Mouse (Mus musculus): ENCODE measurements at regions not wholly inside any gene's neighbourhood (a gene's known extent, or its start where the extent isn't known, plus 50 kb on each side); places are given as distances from the start of the nearest gene placed in this dataset.
"Not testable (repeated sequence)": the region's sequence is repeated elsewhere in the genome, so short reads cannot be mapped to it uniquely, and the experiment has no call there.

DNA sequence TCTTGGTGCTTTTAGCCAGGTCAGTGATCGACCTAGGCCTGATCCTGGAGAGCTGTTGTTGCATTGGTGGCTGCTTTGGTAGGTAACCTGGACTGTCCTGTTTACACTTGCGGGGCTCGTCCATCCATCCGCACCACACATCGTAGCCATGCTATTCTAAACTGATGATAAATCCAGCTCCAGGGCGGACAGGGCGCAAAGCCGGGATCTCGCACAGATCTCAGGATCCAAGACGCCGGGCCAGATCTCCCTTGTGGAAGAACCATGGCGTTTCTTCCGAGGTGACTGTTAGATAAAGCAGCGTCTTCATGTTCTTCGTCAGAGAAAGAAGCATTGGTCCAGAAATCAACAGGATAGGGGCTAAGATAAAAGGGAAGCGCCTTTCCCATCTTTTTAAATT lies 115.6 kb downstream of the Sec16b start:
- intact Hi-C loops (cut with DNase I); DNase-seq: not testable (repeated sequence)

- intact Hi-C loops (cut with DNase I) = no loop called here
- DNase-seq = no peak
Observed at GRCm38 (mm10) chr1:157632586-157632985, 126.1 kb downstream of the Sec16b start.

- intact Hi-C loops (cut with DNase I) = no loop called here
- DNase-seq = no peak
Observed at GRCm38 (mm10) chr1:157633470-157633869, 126.9 kb downstream of the Sec16b start.

GRCm38 (mm10) chr1:157635776-157636175 lies 129.2 kb downstream of the Sec16b start:
- intact Hi-C loops (cut with DNase I) = no loop called here
- DNase-seq = no peak

DNA sequence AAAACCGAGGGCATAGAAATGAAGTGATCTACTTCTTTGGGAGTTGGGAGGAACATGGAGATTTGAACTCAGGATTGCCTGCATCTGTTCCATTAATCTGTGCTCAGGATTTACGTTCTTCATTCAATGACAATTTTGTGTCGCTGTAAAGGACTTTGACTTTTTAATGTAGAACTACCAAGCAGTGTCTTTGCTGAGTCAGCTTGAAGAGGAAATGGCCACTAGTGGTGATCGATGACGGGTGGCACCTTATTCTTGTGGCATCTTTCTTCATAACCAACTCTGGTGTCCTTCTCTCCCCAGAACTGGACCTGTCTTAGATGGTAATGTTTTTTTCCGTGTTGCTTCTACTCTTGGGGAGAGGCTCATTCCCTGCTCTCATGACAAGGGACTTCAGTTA lies 137.0 kb downstream of the Sec16b start:
- intact Hi-C loops (cut with DNase I) = no loop called here
- DNase-seq = no peak

DNA sequence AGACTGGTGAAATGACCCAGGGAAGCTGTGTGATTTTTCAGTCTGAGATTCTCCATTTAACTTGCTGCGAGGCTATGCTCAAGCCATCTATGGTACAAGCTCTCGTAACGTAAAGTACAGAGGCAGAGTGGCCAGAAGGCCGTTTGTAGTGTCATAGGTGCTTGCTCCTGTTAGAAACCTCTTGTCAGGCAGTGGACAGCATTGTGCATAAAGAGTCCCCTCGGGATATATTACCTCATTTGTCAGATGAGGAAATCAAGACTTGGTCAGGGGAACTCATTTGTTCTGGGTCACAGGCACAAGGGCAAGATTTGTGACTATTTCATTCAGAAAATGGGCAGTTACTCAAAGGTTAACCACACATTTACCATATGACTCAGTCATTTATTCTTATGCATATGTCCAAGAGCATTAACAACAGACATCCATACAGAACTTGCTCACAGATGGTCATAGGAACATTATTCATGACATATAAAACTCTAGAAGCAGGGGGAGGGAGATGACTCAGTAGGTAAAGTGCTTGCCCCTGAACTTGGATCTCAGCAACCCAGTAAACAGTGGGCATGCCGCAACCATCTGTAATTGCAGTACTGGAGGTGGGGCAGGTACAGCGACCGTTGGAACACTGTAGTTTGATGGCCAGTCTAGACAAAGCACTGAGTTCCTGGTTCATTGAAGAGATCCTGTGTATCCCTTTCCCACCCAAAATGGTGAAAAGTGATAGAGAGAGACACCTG lies 139.3 kb downstream of the Sec16b start:
- no peak for DNase-seq
- intact Hi-C loops (cut with DNase I) = no loop called here

GRCm38 (mm10) chr1:157655446-157655845 lies 148.9 kb downstream of the Sec16b start:
- intact Hi-C loops (cut with DNase I) = no loop called here
- DNase-seq = no peak

- no peak for DNase-seq
- intact Hi-C loops (cut with DNase I) = no loop called here
Observed at GRCm38 (mm10) chr1:157669626-157670025, 163.1 kb downstream of the Sec16b start.

- intact Hi-C loops (cut with DNase I) = no loop called here
- DNase-seq = no peak
Observed at GRCm38 (mm10) chr1:157684356-157684755, 177.8 kb downstream of the Sec16b start.

DNA sequence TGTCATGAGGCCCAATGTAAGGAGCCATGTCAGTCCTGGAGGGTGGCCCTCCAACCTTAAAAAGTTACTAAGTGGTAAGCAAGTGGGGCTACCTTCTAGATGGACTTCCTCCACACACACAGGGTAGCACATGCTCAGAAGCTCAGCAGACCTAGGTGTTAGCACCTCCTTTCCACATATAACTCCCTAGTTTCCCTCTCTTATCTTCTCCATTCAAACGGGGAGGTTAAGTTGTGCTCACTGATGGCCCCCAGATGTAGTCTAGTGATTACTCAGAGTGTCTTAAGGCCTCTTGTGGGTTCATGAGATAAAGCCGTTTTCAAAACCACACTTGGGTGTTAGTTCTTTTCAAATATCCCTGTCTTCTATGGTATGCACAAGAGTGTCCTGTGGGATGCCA lies 188.7 kb downstream of the Sec16b start:
- no peak for DNase-seq
- intact Hi-C loops (cut with DNase I) = no loop called here

- DNase-seq = no peak
- intact Hi-C loops (cut with DNase I) = no loop called here
Observed at GRCm38 (mm10) chr1:157703639-157704038, 197.1 kb downstream of the Sec16b start.

GRCm38 (mm10) chr1:157705364-157705763 lies 198.8 kb downstream of the Sec16b start:
- intact Hi-C loops (cut with DNase I) = no loop called here
- DNase-seq = no peak

DNA sequence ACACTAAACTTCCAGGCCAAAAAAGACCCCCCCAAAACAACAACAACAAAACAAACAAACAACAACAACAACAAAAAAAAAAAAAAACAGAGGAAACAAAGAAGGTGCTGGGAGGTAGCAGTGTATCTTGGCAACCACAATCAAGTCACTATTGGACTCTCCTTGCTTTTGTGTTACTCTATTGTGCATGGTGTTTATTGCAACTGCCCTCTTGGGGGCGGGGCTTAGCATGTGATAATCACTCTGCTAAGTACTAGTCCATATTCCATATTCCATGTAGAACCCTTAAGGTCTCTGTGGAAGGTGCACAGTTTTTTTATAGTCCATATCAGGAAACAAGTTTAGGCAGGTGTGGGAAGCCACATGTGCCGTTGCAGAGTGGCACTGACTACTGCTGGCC lies 200.7 kb downstream of the Sec16b start:
- intact Hi-C loops (cut with DNase I) = no loop called here
- DNase-seq = no peak

- DNase-seq = no peak
- intact Hi-C loops (cut with DNase I) = no loop called here
Observed at GRCm38 (mm10) chr1:157709117-157709516, 202.6 kb downstream of the Sec16b start.

- DNase-seq = no peak
- intact Hi-C loops (cut with DNase I) = no loop called here
Observed at GRCm38 (mm10) chr1:157710870-157711269, 204.3 kb downstream of the Sec16b start.

DNA sequence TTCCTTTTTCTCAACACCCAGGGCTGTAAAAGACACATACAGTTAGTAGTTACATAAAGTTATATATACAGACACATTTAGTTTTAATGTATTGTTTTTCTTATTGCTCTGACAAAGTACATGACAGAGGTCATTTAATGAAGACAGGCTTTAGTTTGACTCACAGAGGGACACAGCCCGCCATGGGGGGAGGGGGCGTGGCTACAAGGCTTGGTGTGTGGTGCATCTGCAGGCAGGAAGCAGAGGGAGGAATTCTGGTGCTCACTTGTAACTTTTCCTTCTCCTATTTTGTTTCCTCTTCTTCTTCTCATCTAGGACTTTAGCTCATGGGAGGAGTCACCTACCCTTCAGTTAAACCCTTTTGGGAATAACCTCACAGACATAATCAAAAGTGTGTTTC lies 206.0 kb downstream of the Sec16b start:
- intact Hi-C loops (cut with DNase I) = no loop called here
- DNase-seq = no peak

DNA sequence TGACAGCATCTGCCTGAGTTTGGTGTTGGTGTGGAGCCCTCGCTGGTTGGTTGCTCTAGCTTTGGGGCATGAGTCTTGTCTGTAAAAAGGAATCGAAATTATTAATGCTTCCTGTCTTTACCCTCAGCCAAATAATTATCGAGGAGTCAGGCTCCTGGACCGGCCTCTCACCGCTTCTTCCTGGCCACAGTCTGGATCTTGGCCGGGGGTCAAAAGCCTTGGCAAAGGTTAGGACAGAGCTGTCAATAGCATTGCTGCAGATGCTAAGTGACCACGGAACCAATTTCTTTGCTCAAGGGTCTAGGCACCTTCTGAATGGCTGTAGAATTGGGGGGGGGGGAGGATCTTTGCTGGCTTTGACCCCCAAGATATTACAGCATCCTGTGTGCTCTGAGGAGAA lies 207.3 kb downstream of the Sec16b start:
- peak in 1 of 2 experiments; percentile 26 for DNase-seq
- intact Hi-C loops (cut with DNase I) = no loop called here

DNA sequence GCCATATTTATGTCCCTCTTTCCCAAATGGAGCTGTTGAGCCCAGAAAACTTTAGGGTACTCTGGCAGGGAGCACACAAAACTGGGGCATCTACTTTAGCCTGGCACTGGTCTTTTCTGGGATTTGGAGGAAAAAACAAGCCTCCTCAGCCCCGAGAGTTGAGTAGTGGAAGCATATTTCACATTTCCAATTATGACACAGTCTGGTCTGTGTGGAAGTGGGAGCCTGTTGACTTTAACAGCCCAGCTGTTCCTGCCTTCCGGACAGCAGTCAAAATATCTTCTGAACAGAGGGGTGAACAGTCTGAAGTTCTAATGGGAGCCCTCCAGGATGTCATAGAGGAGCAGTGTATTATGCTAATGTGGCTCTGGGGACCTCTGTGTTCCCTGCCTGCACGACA lies 209.1 kb downstream of the Sec16b start:
- intact Hi-C loops (cut with DNase I) = no loop called here
- peak; percentile 2 to 8 for DNase-seq

- intact Hi-C loops (cut with DNase I) = no loop called here
- DNase-seq = no peak
Observed at GRCm38 (mm10) chr1:157717131-157717530, 210.6 kb downstream of the Sec16b start.

DNA sequence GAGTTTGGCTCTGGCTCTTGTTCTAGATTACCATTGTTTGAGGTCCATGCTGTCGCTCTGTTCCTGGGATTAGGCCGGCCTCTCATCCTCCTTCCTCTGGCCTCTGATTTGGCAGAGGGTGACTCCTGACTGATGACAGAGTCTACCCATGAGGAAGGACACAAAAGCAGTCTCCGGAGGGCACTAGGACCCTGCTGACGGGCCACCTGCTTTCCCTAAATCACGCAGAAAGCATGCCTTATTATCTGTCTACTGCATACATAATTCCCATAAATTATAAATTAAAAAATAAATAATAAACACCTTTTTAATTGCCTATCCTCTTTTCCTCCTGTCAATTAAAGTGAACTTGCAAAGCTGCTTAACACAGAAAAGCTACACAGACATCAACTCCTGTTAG lies 215.4 kb downstream of the Sec16b start:
- intact Hi-C loops (cut with DNase I) = no loop called here
- no peak for DNase-seq

- intact Hi-C loops (cut with DNase I) = no loop called here
- DNase-seq = no peak
Observed at GRCm38 (mm10) chr1:157731124-157731523, 224.6 kb downstream of the Sec16b start.

- intact Hi-C loops (cut with DNase I) = no loop called here
Observed at GRCm38 (mm10) chr1:157740725-157741665, 234.5 kb downstream of the Sec16b start.

More at GRCm38 (mm10) chr1:157740725-157741665, 234.5 kb downstream of the Sec16b start:
- DNase-seq = no peak
